Mouse (Mus musculus) kidney, adult 2 months (tissue): ENCODE data around the gene Gpc5. TPM values are rescaled to one million over a fixed set of nuclear protein-coding genes. Genes with fewer than 3 reads are reported as not detected.

Source experiments
- DNase-seq: peaks from one replicate; pipeline ENCODE4 v3.0.0; 2021
- H3K27ac ChIP-seq: fragments of 200-500 bp; 2 replicates; pipeline ENCODE4 v1.5.1; 2012; ENCODE audit warnings: low read depth, low read length, control low read depth, inconsistent platforms; ENCODE audit not compliant: insufficient read depth
- H3K27me3 ChIP-seq: fragments of 200-500 bp; replicated peaks from 2 replicates; pipeline ENCODE4 v1.6.1; 2012; ENCODE audit warnings: mild to moderate bottlenecking, moderate library complexity, low read length, inconsistent platforms; ENCODE audit not compliant: control insufficient read depth, insufficient read depth
- H3K36me3 ChIP-seq: fragments of 200-500 bp; 2 replicates; pipeline ENCODE4 v1.6.1; 2012; ENCODE audit warnings: mild to moderate bottlenecking, moderate library complexity, low read length, inconsistent platforms; ENCODE audit not compliant: control insufficient read depth, insufficient read depth
- H3K4me1 ChIP-seq: fragments of 200-500 bp; 2 replicates; pipeline ENCODE4 v1.6.1; 2011; ENCODE audit warnings: low read length; ENCODE audit not compliant: control insufficient read depth, insufficient read depth
- H3K4me3 ChIP-seq: fragments of 200-500 bp; 2 replicates; pipeline ENCODE4 v1.5.1; 2011; ENCODE audit warnings: mild to moderate bottlenecking, low read depth, low read length, control low read depth; ENCODE audit not compliant: insufficient read depth
- CTCF ChIP-seq: fragments of 200-500 bp; conservative IDR thresholded peaks from 2 replicates; pipeline ENCODE4 v1.5.1; 2011; ENCODE audit warnings: low read depth, mild to moderate bottlenecking, control low read depth, low read length, moderate library complexity, mixed read lengths; ENCODE audit not compliant: insufficient read depth, insufficient read length
- POLR2A ChIP-seq: fragments of 200-500 bp; IDR thresholded peaks from one replicate; pipeline ENCODE4 v1.6.1; 2011; ENCODE audit warnings: low read depth, low read length, control low read depth
- WGBS: fragments of 180-500 bp; shearing (Covaris S2); methylation state at CpG from one replicate; pipeline ENCODE4 v1.1.7; 2018; 5-methylcytosine and 5-hydroxymethylcytosine counted together
- polyA plus RNA-seq: library from polyadenylated mRNA; depleted of rRNA; stranded (reverse); fragments of >200 nt; gene quantifications from 2 replicates; pipeline ENCODE4 v1.2.3, GENCODE M21; 2012

Gpc5 gene
- polyA plus RNA-seq, 1 experiment, result 0.69 TPM

GRCm38 (mm10) chr14:115843783-115844182, 751.8 kb downstream of the Gpc5 start:
- Histone ChIP-seq H3K4me1 (no peaks in the 10 kb centered on the region), H3K27me3 (no peaks in the 10 kb centered on the region), H3K36me3 (no peaks in the 10 kb centered on the region), H3K27ac (no peak overlapping the region), H3K4me3 (no peak overlapping the region)
- WGBS, result 78% methylated on average over 2 of the region's 2 CpGs
- no peak for TF ChIP-seq POLR2A
- TF ChIP-seq CTCF, result no peak
- no peak for DNase-seq

GRCm38 (mm10) chr14:115844773-115845427, 752.9 kb downstream of the Gpc5 start:
- 88% methylated on average over 1 of the region's 1 CpGs for WGBS
- no peaks in the 10 kb centered on the region for H3K36me3 ChIP-seq
- H3K27ac ChIP-seq, result no peak overlapping the region
- no peak overlapping the region for H3K4me3 ChIP-seq
- TF ChIP-seq POLR2A (no peak), CTCF (no peak)
- DNase-seq, result no peak
- no peaks in the 10 kb centered on the region for H3K4me1 ChIP-seq
- H3K27me3 ChIP-seq, result no peaks in the 10 kb centered on the region

- TF ChIP-seq POLR2A (no peak), CTCF (no peak)
Observed at GRCm38 (mm10) chr14:115869127-115869526, 777.1 kb downstream of the Gpc5 start.

GRCm38 (mm10) chr14:115976062-115976461, 884.0 kb downstream of the Gpc5 start:
- WGBS, result 59% methylated on average over 1 of the region's 1 CpGs
- H3K4me1 ChIP-seq, result no peaks in the 10 kb centered on the region
- no peak for TF ChIP-seq POLR2A
- TF ChIP-seq CTCF, result no peak
- H3K36me3 ChIP-seq, result no peaks in the 10 kb centered on the region
- H3K27ac ChIP-seq, result no peak overlapping the region
- no peak for DNase-seq
- H3K4me3 ChIP-seq, result no peak overlapping the region
- H3K27me3 ChIP-seq, result no peaks in the 10 kb centered on the region

More at GRCm38 (mm10) chr14:115869127-115869526, 777.1 kb downstream of the Gpc5 start:
- Histone ChIP-seq H3K4me1 (peaks cover 13% of the 10 kb centered on the region; the same call in 1 of the 2 replicates), H3K36me3 (no peaks in the 10 kb centered on the region), H3K27ac (peak overlapping the region; percentile 92), H3K27me3 (no peaks in the 10 kb centered on the region), H3K4me3 (no peak overlapping the region)
- WGBS, result 43% methylated on average over 3 of the region's 3 CpGs
- DNase-seq, result peak; percentile 87

- no peak overlapping the region for H3K27ac ChIP-seq
- H3K4me1 ChIP-seq, result no peaks in the 10 kb centered on the region
- no peak overlapping the region for H3K4me3 ChIP-seq
- 85% methylated on average over 2 of the region's 2 CpGs for WGBS
- no peaks in the 10 kb centered on the region for H3K36me3 ChIP-seq
- TF ChIP-seq POLR2A (no peak), CTCF (no peak)
- no peak for DNase-seq
- H3K27me3 ChIP-seq, result no peaks in the 10 kb centered on the region
Observed at GRCm38 (mm10) chr14:115979233-115979632, 887.2 kb downstream of the Gpc5 start.

- H3K27ac ChIP-seq, result no peak overlapping the region
- H3K4me1 ChIP-seq, result no peaks in the 10 kb centered on the region
- WGBS, result 66% methylated on average over 2 of the region's 2 CpGs
- H3K27me3 ChIP-seq, result no peaks in the 10 kb centered on the region
- DNase-seq, result no peak
- H3K36me3 ChIP-seq, result no peaks in the 10 kb centered on the region
- H3K4me3 ChIP-seq, result no peak overlapping the region
- TF ChIP-seq CTCF, result no peak
- no peak for TF ChIP-seq POLR2A
Observed at GRCm38 (mm10) chr14:115990764-115991163, 898.7 kb downstream of the Gpc5 start.

GRCm38 (mm10) chr14:115993520-115994106, 901.6 kb downstream of the Gpc5 start:
- WGBS, result 27% methylated on average over 5 of the region's 5 CpGs
- TF ChIP-seq CTCF (no peak), POLR2A (no peak)
- Histone ChIP-seq H3K4me3 (no peak overlapping the region), H3K27ac (no peak overlapping the region), H3K27me3 (no peaks in the 10 kb centered on the region), H3K4me1 (no peaks in the 10 kb centered on the region), H3K36me3 (no peaks in the 10 kb centered on the region)
- DNase-seq, result peak; percentile 31
